Mouse (Mus musculus) c-Kit-positive CD71-positive TER-119-positive erythroid progenitor cells, embryonic 14.5 days (primary cell): ENCODE measurements at regions not wholly inside any gene's neighbourhood (a gene's known extent, or its start where the extent isn't known, plus 50 kb on each side); places are given as distances from the start of the nearest gene placed in this dataset.

ENCODE experiments used
- DNase-seq: peaks from one replicate; pipeline ENCODE4 v3.0.0-alpha.2; 2013; ENCODE audit warnings: low spot score

DNA sequence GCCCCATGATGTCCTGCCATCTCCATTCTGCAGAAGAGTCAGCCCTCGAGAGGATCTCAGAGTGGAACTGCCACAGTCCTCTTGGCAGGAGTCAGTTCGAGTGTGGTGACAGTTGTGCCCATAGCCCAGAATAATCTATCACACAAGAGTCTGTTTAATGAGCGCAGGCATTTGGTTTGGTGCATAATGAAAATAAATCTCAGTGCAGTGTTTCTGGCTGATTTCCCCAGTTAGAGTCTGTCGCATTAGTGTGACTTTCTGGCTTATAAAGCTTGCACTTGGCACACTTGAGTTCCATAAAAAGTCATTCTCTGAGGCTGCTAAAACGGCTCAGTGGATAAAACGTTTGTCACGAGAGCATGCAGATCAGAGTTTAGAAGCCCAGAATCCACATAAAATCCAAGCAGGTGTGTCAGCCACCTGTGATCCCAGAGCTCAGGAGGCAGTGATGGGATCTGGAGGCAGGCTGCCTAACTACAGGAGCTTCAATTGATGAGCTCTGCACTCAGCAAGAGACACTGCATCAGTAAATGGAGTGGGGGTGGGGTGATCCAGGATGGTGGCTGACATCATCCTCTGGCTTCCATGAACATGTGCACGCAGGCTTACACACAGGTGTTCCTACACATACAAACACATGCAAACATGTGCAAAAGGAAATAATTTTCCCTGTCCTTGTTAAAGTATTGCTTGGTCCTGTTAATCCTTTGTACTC, 578.5 kb downstream of the Plekhb2 start:
- no peak for DNase-seq

DNA sequence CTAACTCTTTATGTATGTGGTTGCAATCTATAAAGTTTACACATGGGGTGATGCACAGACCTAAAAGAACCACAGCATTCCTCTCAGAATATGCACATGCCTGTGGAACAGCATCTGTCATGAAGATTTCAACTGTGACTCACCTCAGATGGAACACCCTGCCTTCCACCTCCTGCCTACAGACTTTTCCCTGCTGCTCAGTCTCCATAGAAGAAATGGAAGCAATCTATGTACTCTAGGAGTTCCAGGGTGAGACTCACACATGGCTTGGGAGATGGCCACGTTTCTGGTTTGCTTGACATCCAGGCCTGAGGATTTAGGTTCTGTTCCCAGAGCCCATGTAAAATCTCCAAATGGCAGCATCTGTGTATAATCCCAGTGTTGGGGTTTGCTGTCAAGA, 579.7 kb downstream of the Plekhb2 start:
- DNase-seq: no peak

DNA sequence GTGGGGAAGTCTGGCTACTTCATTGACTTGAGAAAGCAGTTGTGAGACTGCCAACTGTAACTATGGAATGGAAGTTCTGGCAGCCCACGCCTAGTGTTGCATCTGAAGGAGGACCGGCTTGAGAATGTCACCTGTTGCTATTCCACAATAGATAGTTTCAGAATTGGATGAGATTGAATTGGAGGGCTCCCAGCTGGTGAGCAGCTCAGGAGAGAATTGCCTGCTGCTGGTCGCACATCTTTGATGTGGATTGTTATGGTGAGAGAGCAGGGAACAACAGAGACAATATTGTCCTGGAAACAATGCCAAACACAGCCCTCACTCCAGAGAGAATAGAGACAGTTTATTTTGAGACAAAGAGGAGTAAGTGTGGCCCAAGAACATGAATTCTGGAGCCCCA, 585.9 kb downstream of the Plekhb2 start:
- no peak for DNase-seq

DNA sequence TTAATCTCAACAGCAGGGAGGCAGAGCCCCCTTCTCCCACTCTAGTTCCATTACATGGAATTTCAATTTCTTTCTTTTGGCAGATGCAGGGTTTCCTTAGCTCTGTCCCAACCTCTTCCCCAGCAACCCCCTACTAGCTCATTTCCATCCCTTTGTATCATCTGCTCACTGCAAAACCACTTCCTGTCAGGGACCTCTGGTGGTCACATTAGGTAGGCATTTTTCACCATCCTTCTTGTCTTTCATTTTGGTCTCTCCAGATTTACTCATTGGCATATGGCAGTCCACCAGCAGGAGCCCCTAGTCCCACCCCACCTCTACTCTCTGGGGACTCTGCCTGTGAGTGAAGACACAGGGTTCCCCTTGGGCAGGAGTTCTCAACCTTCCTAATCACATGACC, 597.6 kb downstream of the Plekhb2 start:
- DNase-seq: no peak

DNA sequence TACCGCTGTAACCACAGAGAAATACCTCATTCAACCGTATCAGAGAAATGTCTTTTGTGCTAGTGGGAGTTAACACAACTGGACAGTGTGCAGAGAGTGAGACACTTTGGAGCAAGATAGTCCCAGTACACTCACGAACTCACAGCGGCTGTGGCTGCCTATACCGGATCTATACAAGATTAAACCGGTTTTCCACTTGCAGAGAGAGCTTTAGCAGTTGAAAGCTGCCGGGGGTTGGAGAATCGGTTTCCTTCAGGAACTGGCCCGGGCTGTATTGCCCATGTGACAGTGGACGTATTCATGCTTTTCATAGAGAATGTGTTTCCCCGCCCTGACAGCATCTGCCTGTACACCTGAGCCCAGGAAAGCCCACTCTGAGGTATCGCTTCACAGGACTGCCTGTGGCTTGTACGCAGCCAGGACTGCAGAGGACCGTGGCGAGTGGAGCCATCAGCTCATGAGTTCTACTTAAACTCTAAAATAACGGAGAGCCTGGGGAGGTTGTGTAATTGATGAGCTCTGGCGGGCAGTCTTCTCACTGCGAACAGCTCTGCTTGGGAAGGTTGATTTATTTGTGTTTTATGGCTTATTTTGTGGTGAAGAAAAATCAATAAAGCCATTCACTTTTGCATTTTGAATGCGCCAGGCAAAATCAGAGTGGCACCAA, 602.8 kb downstream of the Plekhb2 start:
- DNase-seq: no peak

DNA sequence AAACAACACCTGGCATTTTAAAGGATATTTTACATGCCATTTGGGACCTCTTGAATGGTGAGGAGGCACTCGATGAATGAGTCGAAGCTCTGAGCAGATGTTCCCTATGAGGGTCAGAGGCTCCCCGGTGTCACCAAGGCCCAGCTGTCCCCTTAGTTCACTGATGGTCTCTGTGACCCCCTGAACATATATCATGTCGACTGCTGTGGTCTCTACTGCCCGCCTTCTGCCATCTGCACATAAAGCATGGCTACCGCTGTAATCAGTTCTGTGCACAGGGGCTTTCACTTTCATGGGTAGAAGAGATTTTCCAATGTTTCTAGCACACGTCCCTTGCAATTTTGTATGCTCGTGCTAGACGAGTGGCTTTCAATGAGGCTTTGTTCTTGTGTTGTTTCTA, 607.8 kb downstream of the Plekhb2 start:
- DNase-seq: no peak

DNA sequence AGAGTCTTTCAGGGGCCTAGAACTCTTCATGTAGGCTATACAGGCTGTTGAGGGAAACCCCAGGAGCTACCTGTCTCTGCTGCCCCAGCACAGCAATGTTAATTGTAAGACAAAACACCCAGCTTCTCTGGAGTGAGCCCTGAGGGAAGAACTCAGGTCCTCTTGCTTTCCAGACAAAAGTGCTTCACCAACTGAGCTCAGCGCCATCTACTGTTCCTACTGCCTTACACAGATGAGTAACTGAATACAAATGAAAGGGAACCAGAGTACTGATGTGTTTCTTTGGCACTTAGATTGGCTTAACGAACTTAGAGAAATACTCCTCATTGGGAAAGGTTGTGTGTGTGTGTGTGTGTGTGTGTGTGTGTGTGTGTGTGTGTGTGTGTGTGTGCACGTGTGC, 603.1 kb upstream of the Hs6st1 start:
- no peak for DNase-seq

DNA sequence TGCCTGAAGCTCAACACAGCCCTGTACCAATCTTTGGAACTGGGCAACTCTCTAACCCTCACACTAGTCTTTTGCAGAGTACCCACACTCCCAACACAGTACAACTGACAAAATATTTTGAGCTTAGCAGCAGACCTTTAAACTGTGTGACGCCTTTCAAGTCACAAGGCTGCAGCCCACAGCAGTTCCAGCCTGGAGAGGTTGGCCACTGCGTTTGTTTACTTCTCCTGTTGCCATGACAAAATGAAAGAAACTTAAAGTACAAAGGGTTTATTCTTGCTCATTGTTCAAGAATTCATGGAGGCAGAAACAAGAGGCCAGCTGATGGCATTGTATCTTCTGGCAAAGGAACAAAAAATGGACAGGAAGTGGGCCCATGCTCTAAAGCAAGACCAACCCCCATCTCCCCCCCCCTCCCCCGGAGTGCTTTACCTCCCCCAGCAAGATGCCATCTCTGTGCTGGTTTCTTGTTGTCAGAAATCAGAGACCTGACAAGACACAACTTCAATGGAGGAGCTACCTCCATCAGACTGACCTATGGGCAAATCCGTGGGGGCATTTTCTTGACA, 598.9 kb upstream of the Hs6st1 start:
- DNase-seq: no peak

DNA sequence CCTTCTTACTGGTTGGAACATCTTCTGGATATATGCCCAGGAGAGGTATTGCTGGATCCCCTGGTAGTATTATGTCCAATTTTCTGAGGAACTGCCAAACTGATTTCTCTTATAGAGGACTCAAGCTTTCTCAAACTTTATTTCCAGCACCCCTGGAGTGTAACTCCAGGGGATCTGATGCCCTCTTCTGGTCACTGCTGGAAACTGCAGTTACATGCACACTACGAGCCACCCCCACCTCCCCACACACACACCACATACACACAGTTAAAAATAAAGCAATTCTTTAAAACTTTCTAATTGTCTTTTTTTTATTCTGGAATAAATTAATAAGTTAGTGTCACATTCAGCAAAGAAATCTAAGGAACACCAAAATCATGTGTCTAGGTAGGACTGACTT, 589.9 kb upstream of the Hs6st1 start:
- no peak for DNase-seq

DNA sequence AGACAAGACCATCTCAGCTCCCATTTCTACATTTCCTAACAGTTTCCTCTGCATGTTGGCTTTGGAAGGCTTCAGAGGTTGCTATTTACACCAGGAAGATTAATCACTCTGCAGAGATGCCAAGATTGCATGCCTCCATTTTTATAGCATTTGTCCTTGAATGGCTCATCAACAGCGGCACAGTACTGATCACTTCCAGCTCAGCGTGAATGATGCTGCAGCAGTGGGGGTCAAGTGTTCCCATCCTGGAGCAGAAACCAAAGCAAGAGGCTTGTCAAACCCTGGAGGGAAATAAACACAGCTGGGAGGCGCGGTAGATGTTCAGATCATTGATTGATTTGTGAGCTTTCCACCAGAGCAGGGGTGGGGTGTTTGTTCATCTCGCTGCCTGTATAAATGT, 572.2 kb upstream of the Hs6st1 start:
- DNase-seq: no peak

DNA sequence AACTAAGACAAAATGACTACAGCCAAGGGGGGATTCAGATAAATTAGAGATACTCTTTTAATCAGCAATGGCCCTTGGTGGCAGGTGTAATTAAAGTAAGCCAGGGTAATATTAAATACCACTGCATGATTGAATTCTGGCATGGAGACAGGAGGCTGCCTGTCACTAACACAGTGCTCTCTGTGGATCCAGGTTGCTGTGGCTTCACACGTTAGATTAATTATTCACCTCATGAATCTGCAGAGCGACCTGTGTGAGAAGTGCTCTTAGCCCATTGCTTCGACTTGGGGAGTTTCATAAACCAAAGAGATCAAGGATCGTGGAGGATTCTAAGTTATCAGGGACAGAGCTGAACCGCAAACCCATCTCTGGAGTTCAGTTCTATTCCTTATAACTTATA, 545.2 kb upstream of the Hs6st1 start:
- DNase-seq: no peak

DNA sequence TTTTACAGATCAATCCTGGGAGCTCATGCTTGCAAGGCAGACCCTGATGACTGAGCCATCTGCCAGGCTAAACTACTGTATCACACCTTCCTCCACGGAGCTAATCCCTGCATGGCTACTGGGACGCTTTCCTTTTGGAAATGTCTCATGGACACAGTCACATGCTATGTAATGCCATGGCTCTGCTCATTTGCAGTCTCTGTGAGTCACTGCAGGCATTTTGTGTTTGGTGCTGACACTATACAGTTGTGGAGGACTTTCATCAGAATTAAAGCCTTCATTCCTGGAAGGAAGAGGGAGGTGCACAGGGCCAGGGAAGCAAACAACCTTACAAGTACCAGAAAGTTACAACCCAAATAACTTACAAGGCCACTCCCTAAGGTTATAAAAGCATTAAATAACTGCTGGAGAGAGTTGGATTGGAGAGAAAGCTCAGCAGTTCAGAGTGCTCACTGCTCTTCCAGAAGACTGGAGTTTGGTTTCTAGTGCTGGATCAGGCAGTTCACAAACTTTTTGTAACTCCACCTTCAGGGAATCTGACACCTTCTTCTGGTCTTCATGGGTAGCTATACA, 544.3 kb upstream of the Hs6st1 start:
- no peak for DNase-seq

DNA sequence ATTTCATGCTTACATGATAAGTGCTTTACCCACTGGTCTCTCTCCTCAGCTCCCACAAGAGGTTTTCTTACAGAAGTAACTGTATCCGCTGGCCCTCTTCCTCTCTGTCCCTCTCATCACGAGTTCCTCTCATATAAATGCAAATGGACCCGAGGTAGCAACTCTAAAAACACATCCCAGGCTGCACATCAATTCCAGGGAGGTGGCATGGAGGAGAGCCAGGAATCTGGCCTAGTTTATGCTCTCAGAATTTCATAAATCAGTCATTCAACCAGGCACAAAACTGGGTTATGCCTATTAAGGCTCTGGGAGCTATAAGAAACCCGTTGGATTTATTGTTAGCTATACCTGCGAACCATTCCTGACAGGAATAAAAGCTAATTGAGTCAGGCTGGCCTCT, 543.4 kb upstream of the Hs6st1 start:
- no peak for DNase-seq

DNA sequence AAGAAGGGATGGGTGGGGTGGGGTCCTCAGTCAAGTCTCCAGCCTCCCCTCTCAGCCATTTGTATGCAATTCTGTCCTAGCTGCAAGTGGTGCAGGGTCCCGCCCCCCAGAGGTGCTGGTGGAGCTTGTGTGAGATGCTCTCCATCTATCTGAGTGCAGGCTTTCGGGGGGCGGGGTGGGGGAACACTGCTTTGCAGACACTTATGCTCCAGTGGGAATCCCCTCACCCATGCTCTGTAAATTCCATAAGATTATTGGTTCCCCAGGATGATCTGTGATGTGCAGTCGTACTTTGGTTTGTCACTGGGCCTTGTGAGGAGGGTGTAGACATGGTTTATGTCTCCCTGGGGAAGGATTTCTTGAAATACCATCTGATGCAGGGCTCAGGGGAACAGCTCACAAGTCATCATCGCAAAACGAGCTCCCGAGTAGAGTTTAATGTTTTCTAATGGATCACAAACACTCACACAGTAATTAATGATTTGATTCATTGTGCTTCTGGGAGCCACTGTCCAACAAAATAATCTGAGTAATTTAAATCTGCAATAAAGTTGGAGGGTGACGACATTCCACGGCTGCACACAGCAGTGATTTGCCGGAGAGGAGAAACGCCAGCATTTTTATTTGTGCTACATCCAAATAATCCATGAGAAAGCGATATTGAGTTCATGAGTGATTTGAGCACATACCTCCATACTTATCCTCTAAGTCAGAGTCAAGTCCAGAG, 540.3 kb upstream of the Hs6st1 start:
- DNase-seq: no peak

DNA sequence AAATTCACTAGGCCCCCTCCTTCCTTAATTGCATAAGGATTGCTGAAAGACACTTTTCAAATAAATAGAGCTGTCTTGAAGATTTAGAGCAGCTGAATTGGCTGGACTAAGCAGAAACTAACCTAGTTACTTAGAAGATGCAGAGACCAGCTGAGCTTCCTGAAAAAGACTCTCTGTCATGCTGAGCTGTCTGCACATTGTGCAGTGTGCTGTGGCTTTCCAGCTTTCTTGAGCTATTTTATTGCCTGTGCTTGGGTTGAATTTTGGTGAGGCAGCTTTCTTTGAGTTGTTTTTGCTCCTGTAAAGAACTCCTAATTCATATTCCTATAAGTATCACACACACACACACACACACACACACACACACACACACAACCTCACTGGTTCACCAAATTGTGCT, 532.7 kb upstream of the Hs6st1 start:
- DNase-seq: no peak

DNA sequence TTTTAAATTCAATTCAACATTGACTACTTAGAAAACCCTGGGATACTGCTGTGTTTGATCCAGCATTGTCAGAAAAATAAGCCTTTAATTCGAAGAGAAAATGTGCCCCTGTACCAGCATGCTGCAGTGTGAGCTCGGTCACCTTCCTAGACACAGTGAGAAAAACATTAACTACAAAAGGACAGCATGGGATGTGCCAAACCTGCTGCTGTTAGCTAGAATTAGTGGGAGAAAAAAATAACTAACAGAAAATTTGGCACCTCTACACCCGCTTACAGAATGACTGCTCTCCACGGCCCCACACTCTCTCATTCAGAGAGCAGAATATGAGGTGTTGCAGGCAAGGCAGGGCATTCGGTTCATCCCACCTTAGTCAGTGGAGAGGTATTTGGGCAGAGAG, 531.9 kb upstream of the Hs6st1 start:
- no peak for DNase-seq

DNA sequence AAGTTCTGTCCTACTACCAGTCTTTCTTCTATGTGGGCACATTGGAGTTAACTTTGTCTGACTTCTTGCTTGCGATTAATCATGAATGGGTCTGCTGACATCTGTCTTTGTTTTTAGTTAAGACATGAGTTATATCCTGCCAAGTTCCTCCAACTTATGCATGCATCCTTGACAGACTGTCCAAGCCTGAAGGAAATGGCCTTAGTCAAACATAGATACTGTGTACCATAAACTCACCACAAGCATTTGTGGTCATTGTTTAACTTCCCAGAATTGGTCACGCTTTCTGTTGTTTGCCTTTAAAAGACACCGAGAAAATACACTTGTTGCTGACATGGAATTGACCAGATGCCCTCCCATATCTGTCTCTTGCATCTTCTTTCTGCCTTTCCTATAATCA, 519.4 kb upstream of the Hs6st1 start:
- DNase-seq: no peak

DNA sequence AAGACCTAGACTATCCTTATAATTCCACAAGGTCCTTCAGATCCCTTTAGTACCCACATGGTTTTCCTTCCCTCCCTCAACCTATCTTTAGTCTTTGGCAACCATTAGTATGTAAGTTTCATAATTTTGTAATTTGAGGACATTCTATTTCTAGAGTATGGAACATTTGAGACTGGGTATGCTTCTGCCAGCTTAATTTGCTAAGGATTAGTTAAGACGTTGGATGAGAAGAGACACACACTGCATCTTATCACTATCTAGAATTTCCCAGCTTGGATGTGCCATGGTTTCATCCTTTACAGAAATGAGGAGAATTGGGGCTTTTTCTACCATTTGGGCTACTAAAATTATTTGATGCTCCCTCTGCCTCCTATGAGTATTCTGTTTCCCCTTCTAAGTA, 516.7 kb upstream of the Hs6st1 start:
- no peak for DNase-seq

DNA sequence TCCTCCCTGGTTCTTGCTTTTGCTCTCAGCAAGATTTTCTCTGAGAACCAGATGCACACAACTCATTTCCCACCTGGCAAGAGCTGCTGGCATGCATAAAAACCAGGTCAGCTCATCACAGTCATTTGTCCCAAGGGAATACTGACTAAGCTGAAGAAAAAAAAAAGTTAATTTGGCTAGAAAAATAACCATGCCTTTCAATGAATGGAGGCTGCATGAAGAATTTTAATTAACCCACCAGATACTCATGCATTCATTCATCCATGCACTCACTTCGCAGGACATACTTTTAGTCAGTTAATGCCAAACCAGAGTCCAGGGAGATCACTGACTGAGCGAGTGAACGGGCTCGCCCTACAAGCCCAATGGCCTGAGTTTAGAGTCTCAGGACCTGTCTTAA, 505.4 kb upstream of the Hs6st1 start:
- DNase-seq: no peak

DNA sequence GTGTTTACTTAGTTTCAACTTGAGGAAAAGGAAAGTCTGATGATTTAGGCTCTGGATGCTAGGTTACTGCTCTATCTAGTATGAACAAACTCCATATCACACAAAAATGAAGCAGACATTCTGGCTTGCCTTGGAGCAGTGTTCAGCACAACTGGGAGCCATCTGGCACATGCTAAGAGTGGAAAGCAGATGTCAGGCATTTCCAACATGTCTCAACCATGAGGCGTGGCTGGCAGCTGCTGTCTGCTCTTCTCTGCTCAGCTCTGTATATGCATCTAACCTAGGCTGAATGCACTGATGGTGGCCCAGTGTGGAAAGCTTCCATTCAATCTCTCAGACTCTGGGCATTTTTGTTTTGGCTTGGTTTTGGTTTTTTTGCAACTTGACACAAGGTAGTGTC, 493.0 kb upstream of the Hs6st1 start:
- DNase-seq: no peak

DNA sequence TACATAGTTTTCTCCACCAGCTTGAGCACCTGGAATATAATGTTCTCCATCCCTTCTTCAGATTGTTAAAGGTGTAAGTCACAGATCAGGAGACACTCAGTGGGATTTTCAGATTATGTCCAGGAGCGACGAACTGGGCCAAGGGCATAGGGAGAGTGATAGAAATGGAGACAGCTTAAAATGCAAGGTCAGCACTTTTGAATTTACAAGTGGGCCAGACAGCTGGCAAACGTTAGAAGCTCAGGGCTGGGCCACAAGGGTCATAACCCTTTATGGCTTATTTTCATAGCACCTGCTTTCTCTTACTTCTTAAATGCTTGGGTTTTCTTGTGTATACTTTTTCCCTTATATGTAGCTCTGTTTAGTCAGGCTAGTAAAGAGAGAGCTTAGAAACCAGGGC, 488.8 kb upstream of the Hs6st1 start:
- DNase-seq: no peak

DNA sequence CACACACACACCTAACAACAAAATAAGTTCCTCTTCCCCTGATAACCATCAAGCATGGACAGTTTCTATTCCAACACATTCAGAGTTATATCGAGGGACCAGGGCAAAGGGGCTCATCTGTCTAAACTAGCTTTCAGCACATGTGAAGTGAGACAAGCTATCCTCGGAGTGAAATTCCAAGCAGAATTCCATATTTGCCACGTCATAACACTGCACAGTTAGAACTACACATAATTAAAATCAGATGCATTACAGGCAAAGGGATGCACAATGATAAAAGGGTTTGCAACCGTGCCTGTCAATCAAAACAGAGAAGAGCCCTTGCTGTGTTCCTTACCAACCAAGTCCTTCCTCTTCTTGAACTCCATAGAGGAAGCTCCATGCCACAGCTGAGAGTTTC, 488.2 kb upstream of the Hs6st1 start:
- DNase-seq: no peak

DNA sequence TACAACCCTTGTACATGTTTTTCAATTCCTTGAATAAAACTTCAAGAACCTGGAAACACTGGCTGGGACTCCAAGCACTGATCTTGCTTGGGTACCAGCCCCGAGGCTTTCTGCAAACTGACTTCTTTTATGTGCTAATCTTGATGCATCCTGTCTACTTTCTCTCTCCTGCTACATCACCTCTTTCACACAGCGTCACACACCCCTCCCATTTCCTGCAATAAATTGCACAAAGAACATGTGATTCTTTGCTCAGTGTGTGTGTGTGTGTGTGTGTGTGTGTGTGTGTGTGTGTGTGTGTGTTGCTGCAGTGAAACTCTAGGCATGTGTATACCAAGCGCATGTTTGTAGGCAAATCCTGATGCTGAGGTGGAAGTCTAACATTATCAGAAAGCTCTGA, 487.7 kb upstream of the Hs6st1 start:
- no peak for DNase-seq
